Mouse (Mus musculus) A20 (cell line): Measurements from ENCODE around the gene Olfr56.
"Not testable (repeated sequence)": the region's sequence is repeated elsewhere in the genome, so short reads cannot be mapped to it uniquely, and the experiment has no call there.

Experiments
- DNase-seq: peaks from one replicate; pipeline ENCODE4 v3.0.0-alpha.2; 2011; ENCODE audit warnings: low read depth, low spot score

Gene Olfr56

DNA sequence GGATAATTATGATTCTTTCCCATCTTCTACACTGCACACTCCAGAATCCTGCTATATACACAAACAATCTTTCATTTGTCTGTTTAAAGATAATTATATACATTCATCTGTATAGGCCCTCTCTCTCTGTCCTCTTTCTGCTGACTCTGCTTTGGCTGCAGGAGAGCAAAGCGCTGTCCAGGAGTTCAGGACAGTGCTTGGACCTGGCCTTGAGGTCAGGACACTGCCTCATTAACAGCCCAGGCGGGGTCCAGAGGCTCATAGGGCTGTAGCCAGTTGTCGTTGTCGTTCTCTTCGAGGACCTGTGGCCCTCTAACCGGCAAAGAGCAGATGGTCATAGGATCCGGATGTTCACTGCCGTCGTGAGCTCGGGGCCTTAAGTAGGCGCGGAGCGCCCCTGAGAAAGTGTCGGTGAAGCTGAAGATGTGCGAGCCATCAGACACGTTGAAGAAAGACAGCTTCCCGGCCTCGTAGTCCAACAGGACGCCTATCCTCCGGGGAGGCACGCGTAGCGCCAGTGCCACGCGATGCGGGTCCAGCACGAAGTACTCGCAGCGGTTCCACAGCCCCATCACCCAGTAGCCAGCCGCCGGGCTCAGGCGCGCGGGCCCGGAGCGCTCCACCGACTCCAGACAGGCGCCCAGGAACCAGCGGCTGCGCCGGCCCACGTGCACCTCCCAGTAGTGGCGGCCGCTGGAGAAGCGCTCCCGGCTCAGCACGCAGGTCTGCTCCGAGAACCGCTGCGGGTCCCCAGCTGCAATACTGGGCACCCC, 190.3 kb downstream of the Olfr56 start:
- no peak for DNase-seq

DNA sequence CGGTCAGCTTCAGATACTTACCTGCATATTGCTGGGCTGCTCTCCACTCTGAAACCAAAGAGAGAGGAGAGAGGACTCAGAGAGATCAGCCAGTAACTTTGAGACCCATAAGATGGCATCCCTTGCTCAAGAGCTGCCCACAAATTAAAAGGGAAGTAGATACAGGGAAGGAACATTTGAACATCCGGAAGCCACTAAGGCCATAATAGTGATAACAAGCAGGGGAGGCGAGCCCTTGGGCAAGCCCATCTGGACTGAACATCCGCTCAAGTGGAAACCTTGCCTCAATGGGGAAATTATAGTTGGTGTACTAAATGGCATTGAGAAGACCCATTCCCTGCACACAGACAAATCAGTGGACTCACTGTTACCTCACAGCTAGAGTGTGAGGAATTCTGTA, 191.9 kb downstream of the Olfr56 start:
- no peak for DNase-seq

DNA sequence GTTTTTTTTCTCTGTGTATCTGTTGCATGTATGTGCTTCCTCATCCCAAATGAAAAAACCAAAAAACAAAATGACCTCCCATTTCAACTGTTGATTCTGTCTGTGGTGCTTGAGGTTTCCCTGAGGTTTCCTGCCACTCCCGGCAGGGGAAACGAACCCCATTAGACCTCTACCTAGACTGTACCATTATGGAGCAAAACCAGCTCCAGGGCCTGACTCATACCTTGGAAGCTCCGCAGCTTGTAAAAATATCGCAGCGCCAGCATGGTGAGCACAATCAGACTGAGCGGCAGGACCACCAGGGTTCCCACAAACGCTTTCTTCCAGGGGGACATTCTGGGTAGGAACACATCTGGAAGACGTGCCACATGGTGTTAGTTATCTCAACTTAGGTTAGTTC, 196.7 kb downstream of the Olfr56 start:
- DNase-seq: no peak

DNA sequence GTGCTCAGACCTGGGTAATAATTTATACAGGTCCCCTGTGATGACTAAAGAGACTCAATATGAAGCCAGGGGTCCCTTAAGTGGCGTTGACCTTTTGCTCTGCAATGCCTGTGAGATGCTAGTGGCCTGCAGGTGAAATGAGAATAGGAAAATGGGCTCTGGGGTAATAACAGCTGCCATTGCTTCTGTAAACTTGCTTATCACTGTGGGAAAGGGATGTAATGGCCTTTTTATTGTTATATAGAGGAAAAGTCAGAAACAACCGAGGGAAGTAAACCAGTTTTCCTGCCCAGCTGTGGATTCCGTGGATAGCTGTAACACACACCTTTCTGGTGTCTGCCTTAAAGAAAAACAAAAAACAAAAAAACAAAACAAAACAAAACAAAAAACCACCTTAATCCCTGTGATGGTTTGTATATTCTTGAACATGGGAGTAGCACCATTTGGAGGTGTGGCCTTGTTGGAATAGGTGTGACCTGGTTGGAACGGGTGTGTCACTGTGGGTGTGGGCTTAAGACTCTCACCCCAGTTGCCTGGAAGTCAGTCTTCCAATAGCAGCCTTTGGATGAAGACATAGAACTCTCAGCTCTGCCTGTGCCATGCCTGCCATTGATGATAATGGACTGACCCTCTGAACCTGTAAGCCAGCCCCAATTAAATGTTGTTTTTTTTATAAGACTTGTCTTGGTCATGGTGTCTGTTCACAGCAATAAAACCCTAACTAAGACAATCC, 197.5 kb downstream of the Olfr56 start:
- not testable (repeated sequence) for DNase-seq

DNA sequence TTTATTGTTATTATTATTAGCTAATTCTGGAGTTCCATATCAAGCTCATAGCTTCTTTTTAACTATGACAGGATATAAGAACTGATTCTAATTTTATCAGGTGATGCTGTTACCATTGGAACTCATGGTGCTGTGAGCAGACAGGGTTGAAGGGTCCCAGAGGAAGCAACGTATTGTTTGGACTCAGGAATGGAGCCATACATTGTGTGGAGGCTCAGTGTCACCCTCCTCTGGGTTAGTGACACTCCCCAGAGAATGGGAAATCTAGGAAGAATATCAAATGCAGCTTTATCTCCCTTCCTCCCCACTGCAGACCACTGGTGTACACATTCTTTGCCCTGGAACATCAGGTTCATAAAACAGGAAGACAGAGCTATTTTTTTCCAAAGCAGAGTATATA, 204.5 kb downstream of the Olfr56 start:
- DNase-seq: no peak
